Mouse (Mus musculus) heart, adult 9 months (tissue): ENCODE measurements around the gene Fiz1.
A peak's percentile ranks its signal among the peaks of the same experiment; 100 is the strongest.
"Not testable (repeated sequence)": the region's sequence is repeated elsewhere in the genome, so short reads cannot be mapped to it uniquely, and the experiment has no call there.

Source experiments
- DNase-seq, 2 experiments: peaks; one replicate each; pipeline ENCODE4 v3.0.0; 2022; ENCODE audit warnings: low spot score in 2 of 2

Gene Fiz1

DNA sequence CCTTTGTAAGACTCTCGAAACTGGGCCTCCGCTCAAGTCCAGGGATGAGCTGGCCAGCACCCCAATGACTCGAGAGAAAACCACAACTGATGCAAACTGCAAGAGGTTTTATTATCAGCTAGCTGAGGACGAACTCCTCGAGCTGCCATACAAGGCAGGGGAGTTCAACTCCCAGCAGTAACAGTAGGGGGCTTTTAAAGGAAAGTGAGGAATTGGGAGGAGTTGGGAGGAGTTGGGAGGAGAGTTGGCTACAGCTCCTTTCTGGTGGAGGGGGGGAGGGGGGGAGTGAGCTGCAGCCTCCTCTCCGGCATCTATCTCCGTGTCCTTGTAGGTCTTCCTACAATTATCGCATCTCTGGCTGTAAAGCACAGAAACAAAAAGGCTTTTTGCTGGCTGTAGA, 11.6 kb downstream of the Fiz1 start:
- not testable (repeated sequence) for DNase-seq

- DNase-seq, result no peak
Measured at GRCm38 (mm10) chr7:4999876-5000275, 14.6 kb downstream of the Fiz1 start.

DNA sequence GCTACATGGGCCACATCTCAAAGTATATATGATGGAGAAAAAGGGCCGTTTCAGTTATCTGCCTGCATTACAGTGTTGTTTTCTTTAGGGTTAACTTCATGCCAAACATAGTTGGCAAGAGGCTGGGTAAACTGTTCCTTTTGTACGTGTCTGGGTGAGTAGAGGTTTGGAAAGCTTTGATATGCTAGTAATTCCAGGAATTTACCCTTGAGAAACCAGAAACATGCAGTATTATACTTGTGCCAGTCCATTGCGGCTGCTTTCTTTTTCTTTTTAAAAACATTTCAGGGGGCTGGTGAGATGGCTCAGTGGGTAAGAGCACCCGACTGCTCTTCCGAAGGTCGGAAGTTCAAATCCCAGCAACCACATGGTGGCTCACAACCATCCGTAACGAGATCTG, 17.6 kb downstream of the Fiz1 start:
- DNase-seq, result no peak

- DNase-seq, result peak; percentile 83 to 84
Measured at GRCm38 (mm10) chr7:4996003-4996895, 18.2 kb downstream of the Fiz1 start, which contains the start of gene Zfp579. Zfp579 (minus strand) TSS chr7:4996158.

DNA sequence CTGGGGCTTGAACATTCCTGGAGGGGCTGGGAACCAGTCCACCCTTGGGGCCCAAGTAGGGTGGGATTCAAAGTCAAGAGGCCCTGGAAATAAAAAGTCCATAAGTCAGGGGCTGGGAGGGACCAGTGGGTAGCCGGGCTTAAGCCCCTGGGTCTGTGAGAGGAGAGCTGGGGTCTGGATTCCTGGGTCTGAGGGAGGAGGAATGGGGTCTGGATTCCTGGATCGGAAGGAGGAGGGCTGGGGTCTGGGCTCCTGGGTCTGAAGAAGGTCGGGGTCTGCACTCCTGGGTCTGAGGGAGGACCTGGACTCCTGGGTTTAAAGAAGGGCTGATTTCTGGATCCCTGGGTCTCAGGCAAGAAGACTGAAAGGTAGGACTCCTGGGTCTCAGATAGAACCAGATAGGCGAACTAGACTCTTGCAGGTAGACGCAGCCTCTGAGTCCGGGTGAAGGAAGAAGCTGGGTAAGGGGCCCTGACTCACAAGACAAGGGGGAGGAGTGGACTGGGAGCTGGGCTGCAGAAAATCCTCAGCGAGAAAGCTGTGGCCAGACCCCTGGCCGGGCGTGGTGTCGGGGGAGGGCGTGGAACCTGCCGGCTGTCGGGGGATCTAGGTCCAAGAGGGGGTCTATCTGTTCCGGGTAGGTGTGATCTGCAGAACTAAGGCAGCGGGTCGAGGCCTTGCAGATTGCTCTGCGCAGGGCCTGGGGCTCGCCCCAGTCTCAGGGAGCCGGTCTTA, 19.1 kb downstream of the Fiz1 start:
- DNase-seq, result no peak

DNA sequence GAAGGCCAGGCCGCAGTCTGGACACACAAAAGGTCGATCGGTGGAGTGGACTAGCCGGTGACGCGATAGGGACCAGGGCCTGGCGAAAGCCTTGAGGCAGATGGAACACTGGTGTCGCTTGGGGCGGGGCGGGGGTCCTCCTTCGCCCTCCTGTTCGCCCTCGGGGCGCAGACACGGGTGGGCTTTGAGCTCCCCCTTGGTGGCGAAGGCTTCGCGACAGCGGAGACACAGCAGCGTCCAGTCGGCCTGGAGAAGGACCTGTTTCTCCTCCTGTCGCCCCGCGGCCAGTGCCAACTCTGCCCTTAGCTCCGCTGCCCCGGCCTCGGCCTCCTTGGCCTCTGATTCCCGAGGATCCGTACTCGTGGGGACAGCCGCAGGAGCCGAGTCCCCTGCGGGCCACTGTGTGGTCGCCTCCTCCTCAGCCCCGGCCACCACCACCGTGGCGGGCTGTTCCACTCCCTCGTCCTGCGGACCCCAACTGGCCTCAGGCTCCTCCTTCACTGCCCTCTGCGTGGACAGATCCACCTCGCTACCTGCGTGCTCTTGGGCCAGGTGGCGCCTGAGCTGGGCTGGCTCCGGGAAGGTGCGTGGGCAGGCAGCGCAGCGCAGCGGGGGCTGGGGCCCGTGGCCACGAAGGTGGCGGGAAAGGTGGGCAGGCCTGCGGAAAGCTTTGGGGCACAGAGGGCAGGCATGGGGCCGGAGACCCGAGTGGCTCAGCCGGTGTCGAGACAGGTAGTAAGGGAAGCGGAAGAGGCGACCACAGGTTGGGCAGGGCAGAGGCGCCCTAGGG, 20.3 kb downstream of the Fiz1 start:
- no peak for DNase-seq

DNA sequence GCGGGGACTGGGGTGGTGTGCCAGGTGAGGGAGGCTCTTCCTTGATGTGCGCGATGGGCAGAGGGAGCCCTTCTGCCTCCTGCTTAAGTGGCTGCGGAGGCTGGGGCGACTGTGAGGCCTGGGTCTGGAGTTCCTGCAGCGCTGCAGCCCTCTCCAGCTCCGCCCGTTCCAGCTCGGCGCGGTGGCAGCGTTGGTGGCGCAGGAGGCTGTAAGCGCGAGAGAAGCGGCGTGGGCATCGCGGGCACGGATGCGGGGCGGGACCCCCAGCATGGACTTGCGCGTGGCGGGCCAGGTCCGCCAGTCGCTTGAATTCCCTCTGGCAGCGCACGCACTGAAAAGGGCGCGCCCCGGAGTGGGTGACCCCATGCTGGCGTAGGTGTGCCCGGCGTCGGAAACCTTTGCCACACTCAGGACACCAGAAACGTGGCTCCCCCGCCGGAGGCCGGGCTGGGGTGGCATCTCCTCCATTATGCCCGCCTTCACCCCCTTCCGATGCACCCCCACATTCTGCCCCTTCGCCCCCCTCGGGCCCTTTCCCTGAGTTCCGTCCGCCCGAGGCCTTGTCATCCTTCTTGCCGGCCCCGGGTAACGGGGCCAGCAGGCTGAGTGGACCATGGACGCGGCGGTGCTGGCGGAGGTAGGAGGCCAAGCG, 21.0 kb downstream of the Fiz1 start:
- DNase-seq, result no peak

DNA sequence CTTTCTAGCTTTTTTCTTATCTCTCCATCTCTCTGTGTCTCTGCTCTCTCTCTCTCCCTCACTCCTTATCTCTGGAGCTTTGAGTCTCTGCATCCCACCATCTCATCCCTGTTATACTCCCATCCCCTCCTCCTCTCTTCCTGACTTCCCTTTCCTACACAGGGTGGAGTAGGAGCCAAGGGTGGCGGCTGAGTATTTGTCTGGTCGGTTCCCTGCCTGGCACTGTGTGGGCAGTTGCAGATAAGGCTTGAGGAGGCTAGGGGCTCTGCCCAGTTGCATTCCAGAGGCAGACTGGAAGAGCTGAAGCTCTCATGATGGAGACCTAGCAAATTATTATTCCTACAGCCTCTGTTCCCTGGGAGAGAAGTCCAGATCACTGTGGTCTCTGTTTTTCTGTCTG, 26.2 kb downstream of the Fiz1 start:
- DNase-seq, result no peak

DNA sequence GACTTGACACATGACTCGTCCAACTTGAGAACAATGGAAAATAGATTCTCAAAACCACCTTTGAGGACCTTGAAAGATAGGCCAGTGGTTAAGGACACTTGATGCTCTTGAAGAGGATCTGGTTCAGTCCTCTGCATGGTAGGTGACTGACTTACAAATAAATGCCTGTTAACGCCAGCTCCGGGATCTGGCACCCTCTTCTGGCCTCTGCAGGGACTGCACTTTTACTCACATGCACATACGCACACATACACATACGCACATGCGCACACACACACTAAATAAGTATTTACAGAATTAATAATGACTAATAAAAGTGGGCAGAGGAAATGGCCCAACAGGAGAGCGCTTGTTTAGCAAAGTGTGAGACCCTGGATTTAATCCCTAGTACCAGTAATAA, 37.7 kb downstream of the Fiz1 start:
- no peak for DNase-seq

- no peak for DNase-seq
Measured at GRCm38 (mm10) chr7:4975455-4975854, 39.0 kb downstream of the Fiz1 start.

DNA sequence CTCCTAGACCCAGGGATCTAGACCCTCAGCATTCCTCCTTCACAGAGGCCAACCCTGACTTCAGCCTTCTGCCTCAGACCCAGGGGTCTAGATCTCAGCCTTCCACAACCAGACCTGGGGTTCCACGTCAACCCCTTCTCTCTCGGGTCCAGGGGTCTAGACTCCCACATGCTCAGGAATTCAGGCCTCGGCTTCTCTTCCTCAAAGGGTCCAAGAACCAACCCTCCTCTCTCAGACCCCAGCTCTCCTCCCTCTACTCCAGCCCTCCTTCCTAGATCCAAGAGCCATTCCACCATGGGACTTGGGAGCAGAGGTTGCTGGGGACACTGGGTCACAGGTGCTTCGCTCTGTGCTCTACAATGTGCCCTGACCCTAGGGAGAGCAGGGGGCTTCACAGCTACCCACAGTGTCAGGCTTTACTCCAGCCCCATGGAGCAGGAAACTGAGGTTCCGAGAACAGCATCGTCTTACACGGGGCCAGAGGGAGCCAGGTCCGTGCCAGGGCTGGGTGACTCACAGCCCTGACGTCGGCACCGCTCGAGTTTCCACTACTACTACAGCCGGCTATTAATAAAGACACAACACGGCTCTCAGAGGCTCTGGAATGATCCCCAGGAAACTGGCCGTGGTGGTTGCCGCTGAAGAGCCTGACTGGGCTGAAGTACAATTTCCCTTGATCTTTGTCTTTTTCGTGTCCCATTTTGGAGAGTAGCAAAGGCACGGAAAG, 42.0 kb downstream of the Fiz1 start:
- DNase-seq, result peak; percentile 81 to 84

DNA sequence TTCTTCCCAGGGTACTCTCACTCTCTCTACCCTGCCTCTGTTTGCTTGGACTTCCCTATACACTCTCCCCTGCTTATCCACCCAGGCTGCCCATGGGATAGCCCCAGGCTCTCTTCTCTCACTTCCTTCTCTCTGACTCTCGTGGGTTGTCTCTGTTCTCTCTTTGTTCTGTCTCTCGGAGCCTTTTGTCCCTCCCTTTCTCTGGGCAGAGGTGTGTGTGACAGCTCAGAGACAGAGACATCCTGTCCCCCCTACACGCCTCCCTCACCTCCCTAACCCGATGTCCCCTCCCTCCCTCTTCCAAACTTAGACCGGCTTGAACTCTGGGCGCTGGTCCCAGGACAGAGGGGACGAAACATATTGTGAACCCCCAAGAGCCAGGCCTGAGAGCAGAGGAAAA, 42.8 kb downstream of the Fiz1 start:
- DNase-seq, result peak; percentile 56 to 58

GRCm38 (mm10) chr7:4971068-4971467, 43.4 kb downstream of the Fiz1 start, which contains the start of gene Sbk3:
Sbk3 (minus strand) TSS chr7:4971168.
- no peak for DNase-seq

DNA sequence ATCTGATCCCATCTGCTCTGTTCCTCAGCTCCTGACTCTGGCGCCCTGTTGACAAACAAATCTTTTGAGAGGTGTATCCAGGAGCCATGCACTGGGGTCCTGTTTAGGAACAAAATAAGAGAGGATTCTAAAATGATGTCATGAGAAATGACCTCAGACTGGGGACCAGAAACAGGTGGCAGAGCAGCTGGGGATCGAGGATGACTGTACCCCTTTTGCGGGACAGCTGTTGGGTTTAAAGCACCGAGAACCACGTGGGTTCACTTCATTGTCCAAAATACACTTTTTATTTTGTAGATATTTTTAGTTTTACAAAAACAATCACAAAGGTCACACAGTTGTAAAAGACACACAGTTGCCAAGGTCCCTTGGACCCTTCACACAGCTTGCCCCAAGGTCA, 49.5 kb downstream of the Fiz1 start:
- no peak for DNase-seq

GRCm38 (mm10) chr7:4964272-4964671, 50.2 kb downstream of the Fiz1 start, which contains the start of gene Sbk2:
Sbk2 (minus strand) TSS chr7:4964406.
- DNase-seq, result peak; percentile 70 to 81

GRCm38 (mm10) chr7:4963527-4963926, 51.0 kb downstream of the Fiz1 start:
- no peak for DNase-seq

- DNase-seq, result no peak
Measured at GRCm38 (mm10) chr7:4957361-4957760, 57.1 kb downstream of the Fiz1 start.
